Mouse (Mus musculus): Measurements from ENCODE around the gene Chgb.
A peak's percentile ranks its signal among the peaks of the same experiment; 100 is the strongest.

The Chgb gene

DNA sequence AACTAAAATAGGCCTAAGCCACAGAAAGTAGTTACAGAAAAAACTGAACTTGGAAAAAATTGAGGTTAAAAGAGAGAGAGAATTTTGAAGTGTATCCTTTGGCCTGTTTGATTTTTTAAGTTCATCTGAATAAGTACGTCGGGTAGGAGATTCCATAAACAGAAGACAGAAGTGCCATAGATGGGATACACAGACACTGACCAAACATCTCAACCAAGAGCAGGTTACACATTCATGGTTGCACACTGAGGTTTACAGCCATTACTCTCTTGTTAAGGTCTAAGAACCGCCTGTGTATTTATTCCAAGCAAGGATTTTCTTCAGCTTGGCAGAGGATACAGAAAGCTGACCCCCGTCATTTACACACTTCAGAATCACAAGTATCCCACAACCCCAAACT lies at the start of gene Chgb:
Gene Chgb, plus strand, starts transcription at position 301 of the 400 bp plus-strand sequence.
- DNase-seq (ENCODE audit: low read depth, low spot score) = no peak

DNA sequence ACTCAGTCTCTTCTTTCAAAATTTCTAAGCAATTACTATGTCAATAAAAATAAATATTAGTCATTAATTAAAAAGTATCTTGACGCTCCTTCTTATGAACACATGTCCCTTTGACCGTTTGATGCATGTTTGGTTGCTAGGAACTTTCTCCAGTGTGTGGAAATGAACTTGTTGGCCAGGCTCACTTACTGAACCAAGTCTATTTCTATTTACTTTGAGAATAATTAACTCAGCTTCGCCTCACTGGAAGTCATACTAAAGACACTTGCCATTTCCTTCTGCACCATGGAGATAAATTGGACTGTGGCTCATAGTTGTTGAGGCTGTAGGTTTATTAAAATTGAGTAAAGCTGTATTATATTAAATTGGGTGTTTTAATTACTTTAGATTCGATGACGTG lies 48.1 kb upstream of the Chgb start:
- no peak for DNase-seq (ENCODE audit: low read depth, low spot score)

DNA sequence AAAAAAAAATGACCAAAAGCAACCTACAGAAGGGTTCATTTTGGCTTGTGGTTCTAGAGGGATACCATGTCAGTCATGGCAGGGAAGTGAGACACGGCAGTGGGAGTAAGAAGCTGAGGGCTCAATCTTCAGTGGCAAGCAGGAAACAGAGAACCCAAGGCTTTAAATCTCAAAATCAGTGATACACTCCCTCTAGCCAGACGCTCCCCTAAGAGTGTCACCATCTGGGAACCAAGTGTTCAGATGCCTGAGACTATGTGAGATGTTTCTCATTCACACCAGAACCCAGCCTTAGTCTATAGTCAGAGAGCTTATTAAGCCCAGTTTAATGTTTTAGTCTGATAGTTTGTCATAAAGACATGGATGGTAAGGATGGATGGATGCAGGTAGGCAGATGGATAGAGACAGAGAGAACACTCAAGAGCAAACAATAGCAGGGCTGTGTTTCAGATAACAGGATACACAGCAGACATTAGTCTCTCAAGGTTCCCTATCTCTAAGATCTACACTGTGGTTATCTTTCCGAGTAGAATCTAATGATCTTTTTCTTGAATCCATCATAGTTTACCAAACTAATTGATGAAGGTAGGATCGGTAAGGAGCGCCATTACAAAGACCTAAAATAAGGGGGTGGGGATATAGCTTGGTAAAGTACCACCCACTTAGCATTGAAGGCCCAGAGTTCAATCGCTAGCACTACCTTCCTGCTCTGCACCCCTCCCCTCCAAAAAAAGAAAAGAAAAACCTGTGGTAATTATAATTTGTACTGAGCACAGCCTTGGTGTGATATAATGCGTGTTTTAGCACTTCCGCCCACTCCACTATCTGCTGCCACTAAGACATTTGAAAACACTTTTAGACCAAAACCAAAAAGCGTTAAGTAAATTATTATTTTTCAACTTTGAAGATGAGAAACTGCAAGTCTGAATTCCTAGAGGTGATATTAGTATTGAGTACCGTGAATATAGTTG lies 47.2 kb upstream of the Chgb start:
- DNase-seq (ENCODE audit: low read depth, low spot score) = no peak

DNA sequence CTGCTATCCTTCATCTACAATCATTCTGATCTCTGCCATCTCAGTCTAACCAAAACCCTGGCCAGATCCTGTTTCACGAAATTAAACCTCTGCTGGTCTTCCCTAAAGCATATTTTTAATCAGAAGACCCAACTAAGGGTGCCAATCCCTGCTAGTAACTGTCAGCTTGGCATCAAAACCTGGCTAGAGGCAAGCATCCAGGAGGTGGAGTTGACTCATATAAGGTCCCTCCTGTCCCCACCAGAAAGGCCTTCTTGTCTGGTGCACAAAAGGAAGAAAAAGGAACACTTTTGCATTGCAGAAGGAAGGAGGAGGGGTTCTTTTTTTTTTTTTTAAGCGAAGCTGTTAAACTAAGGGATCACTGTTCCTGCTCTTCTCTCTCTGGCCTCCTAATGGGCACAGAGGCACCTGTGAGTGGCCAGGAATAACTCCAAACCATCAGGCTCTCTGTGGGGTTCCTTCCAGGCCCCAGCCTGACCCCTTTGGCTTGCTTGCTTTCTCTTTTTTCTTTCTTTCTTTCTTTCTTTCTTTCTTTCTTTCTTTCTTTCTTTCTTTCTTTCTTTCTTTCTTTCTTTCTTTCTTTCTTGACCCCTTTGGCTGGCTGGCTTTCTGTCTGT lies 42.2 kb upstream of the Chgb start:
- DNase-seq (ENCODE audit: low read depth, low spot score) = no peak

DNA sequence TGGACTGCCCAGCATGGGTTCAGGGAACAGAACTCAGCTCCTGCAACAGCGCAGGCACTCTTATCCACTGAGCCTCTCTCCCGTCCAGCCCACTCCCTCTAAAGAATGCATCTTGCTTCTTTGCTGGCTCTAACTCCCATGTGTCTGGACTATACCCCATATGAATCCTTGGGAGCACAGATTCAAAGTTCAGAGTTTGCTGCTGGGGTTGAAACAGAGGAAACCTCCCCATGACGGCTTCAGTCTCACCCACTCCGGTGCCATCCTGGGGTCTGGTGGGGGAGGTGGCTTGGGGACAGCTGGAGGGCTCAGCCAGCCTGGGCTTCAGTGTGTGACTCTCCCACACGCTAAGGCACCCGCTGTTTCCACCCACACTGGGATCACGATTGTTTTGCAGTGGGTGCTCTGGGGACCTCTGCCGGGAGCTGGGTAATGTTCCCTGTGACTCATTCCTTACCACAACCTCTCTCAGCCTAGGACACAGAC lies 39.2 kb upstream of the Chgb start:
- DNase-seq (ENCODE audit: low read depth, low spot score) = no peak

DNA sequence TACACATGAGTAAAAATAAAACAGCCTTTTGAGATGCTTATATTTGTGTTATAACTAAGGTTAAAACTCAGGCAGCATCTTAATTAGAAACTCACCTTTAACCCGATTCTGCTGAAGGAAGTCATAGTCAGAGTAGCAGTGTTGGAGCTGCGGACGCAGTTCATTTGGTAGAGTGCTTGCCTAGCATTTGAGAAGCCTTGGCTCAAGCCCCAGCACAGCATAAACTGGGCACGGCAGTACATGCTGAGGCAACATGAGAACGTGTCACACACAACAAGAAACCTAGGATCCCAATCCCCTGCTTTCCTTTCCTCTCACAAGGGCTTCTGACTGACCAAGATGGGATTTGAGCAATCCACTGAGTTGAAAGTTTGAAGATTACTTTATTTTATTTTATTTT lies 36.2 kb upstream of the Chgb start:
- DNase-seq (ENCODE audit: low read depth, low spot score) = no peak

DNA sequence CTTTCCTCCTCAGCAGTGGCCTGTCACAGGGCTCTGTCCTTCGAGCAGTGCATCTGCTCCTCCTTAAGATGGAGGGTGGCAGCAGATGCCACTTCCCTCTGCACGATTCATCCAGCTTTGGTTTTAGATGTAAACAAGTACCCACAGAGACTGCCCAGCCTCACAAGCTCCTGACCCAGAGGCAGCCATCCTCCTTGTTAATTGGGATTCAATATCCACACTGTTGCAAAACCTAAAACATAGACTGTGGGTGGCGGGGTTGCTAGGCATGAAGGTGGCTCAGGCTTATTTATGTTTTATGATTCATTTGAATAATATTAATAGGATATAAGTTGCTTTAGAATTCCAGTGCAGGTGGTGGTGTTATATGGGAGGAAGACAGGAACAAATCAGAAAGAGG lies 35.0 kb upstream of the Chgb start:
- no peak for DNase-seq (ENCODE audit: low read depth, low spot score)

DNA sequence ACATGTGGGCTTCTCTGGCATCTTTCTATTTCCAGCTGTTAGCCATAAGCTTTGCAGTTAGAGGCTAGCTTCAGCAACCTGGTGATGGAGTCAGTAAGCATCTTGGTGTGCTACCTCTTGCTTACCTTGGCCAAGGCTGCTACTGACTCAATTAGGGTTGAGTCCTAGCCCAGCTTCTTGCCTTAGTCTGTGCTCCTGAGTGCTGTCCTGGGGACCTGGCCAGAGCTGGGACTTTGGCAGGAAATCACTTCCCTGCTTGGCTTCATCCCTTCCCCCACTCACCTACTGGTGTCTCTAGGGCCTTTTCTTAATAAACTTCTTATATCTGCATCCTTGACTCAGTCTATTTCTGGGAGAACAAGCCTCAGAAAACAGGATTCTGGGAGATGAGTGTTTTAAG lies 30.4 kb upstream of the Chgb start:
- no peak for DNase-seq (ENCODE audit: low read depth, low spot score)

DNA sequence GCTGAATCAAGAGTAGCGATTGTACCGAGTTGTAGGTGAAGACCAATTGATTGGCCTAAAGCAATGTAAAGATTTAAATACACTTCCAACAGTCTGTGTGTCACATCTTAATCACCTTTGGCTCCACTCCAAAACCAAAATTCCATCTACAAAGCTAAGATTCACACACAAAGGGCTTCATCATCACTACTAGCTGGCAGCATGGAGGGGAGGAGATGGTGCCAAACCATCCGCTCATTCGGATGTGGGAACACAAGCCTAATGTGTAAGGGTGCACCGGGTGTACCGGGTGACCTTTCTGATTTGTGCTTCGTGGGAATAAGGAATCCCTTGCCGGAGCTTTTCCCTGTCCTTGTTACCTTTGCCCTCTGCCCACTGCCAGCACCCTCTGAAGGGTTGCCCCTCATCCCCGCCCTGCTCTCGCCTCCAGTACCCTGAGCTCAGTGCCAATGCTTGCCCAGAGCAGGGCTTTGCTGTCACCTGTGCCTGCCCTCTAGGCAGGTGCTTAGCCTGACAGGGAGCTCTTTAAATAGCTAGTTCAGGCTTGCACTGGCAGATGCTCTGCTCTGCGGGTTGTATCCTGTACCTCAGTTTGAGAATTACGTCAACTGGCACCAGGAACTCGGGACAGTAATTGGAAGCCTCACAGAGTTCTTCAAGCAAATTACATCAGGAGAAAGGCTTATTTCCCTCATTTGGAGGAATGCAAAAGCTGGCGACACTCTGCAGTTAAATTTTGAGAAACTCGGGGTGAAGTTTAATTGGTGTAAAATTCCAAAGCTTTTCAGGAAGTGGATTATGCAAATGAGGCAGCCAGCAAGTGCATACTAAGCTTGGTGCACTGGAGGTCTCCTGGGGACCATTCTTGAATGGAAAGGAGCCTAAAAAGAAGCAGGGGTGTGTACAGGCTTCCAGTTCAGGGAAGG lies 29.7 kb upstream of the Chgb start:
- DNase-seq (ENCODE audit: low read depth, low spot score) = no peak

DNA sequence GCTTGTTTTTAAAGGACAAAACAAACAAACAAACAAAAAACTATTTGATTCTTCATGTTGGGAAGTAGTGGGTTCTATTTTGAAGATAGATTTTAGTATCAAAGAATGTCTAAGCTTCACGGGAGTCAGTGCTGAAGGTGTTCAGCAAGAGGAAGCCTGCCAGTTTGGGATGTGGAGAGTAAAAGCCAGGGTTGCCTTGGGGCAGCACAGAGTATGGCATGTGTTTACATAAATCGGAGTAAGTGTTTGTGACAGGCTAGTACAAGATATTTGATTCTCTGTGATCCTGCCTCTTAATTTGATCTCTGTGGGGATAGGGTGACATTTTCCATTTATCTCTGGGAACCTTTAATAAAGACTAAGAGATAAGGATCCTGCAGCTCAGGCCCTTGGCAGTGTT lies 28.7 kb upstream of the Chgb start:
- DNase-seq (ENCODE audit: low read depth, low spot score) = no peak

DNA sequence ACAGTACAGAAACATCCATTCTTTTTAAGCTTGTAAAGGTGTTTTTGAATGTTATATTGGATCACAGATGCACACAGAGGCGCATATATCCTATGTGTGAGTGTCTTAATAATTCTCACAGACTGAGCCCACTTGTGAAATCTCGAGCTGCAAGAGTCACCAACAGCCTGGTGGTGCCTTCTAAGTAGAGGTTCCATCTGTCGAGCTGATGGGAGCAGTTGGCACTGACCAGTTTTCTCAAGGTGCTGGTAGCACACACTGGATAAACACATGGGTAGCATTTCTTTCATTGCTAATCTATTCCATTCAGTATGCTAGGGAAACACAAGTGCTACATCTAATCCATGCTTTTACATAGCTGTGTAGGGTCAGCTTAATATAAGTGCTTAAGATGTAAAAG lies 27.9 kb upstream of the Chgb start:
- no peak for DNase-seq (ENCODE audit: low read depth, low spot score)

DNA sequence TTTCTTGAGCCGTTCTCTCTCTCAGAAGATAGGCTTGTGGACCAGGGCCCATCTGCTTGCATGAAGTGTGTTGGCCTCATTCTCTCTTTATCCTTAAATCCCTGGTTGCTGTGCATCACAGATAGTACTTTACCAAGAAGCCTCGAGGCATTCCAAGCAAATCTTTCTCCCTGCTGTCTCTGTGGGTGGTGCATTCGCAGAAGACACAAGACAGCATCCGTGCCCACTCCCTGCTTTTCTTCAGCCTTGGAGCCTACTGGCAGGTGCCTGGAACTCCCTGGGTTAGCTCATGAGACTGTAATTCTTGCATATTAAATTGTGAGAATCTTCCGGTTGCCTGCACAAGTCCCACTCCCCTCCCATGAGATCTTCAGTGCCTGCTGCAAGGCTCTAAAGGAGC lies 23.2 kb upstream of the Chgb start:
- DNase-seq (ENCODE audit: low read depth, low spot score) = no peak

DNA sequence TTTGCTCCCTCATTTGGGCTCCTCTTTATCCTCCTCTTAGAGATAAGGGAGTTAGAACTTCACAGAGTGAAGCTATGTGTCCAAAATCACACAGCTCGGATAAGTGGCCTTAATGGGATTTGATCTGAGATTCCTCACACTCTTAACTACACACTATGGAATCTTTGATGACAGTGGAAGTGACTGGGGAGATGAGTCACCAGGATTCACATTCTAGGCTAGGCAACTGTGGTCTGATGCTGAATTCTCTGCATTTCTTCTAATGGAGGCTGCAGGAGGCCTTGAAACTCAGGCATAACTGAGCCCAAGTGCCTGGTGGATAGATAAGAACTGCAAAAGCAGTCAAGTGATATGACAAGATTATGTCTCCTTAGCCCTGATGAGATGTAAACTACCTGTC lies 10.3 kb upstream of the Chgb start:
- no peak for DNase-seq (ENCODE audit: low read depth, low spot score)

DNA sequence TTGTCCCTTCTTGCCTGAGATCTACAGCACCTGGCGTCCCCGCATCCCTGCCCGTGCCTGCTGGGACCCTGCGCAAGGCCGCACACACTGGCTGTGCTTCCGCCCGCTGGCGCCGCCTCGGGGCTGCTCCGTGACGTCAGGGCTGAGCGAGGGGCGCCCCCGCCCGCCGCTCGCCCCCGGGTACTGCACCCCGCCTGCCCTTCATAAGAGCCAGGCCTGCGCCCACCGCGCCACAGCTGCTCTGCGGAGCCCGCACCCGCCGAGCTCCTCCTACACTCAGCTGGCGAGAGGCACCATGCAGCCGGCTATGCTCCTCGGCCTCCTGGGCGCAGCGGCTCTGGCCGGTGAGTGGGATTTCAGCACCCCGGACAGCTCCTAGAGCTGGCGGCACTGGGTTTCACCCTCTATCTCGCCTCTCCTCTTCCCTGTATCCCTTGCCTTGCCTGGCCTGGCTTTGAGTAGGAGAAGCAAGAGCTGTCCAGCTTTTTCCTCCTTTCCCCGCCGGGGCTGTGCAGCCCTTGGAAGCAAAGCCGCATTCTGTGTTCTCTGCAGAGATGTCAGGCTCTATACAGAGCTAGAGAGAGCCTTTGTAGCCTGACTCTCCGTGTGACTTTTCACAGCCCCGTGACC lies 476 bp downstream of the Chgb start:
- DNase-seq (ENCODE audit: low read depth, low spot score) = peak; percentile 95

DNA sequence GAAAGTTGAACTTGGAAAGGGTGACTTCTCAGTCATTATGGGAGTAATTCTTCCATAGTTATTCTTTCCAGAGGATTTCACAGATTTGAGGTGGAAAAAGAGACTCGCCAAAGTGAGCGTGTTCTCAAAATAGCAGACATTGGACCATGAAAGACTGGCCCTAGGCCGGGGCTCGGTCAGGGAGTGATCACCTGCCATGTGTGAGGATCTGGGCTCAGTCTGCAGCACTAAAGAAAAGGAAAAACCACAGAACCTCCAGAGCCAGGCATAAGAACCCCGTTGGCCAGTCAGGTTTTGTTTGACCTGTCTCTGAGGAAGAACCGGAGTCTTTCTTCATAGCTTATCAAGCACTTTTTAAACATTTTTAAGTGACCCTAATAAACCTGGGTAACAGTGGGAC lies 3.0 kb downstream of the Chgb start:
- no peak for DNase-seq (ENCODE audit: low read depth, low spot score)

DNA sequence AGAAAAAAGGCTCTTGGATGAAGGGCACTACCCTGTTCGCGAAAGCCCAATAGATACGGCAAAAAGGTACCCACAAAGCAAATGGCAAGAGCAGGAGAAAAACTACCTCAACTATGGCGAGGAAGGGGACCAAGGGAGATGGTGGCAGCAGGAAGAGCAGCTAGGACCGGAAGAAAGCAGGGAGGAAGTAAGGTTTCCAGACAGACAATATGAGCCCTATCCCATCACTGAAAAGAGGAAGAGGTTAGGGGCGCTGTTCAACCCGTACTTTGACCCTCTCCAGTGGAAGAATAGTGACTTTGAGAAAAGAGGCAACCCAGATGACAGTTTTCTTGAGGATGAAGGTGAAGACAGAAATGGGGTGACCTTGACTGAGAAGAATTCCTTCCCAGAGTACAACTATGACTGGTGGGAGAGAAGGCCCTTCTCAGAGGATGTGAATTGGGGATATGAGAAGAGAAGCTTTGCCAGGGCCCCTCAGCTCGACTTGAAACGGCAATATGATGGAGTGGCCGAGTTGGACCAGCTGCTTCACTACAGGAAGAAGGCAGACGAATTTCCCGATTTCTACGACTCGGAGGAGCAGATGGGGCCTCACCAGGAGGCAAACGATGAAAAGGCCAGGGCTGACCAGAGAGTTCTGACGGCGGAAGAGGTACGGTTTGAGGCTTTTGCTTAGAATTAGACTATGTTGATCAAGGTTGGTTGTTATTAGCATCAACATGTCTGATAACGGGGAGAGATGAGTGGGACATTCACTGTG lies 12.5 kb downstream of the Chgb start:
- DNase-seq (ENCODE audit: low read depth, low spot score) = no peak

DNA sequence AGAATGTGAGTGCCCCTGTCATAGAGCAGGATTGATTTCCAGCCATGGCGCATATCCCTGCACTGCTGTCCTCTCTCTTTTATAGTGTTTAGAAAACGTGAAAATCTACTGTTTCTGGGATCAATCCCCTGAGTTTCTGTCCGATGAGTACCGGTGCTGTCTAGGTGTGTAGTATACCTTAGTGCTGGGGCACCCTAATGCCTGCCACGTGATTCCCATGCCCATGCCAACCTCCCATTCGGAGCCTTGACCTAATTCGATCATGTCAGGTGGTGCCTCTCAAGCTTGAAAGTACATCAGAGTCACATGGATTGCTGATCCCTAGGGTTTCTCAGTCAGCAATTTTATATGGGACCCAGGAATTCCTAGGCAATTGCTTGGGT lies 13.1 kb downstream of the Chgb start:
- no peak for DNase-seq (ENCODE audit: low read depth, low spot score)

DNA sequence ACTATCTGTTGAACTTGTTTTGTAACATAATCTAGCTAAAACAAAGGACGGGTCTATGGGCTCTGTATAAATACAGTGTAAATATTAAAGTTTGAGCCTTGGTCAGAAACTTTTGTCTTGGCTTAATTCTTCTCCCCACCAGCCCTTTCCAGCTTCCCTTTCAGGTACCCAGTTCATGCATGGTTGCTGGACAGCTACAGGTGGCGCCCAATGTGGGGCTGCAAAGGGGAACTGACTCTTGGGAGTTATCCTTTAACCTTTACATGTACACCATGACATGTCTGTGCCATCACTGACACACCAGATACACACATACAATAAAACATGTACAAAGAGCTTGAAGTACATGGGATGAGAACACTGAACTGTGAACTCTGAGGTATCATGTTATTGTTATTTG lies 21.9 kb downstream of the Chgb start:
- DNase-seq (ENCODE audit: low read depth, low spot score) = peak; percentile 59

DNA sequence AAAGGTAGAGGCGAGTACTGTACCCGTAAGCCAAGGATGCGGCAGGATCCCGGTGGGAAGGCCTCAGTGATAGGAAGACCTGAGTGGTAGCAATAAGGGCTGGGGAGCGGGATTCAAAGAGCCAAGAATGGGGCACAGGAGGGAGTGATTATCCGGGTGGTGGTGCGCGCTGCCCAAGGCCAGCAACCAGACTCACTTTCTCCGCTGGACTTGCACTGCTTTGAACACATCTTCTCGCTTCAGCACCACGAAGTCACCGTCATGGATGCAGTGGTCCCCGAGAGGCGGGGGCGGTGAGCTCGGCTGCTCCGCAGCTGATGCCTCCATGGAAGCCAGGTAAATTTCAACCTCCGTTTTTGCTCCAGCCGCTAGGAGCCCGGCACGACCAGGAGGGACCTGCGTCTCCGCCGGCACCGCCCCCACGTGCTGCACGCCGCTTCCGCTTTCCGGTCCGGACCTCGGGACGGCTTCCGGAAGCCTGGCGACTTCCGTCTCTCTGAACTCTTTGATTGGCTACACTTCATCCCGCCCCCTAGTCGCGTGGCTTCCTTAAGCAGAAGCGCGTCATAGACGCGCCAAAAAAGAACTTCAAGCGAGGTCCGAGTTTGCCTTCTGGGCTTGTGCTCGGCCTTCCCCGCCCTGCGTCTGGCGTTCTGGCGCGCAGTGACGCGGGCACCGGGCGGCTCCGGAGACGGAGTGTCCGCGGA lies 34.7 kb downstream of the Chgb start, which contains the start of the genes Trmt6 and Mcm8:
Gene Trmt6, minus strand, starts transcription at position 448 of the 707 bp plus-strand sequence.
Gene Mcm8, plus strand, starts transcription at position 534 of the 707 bp plus-strand sequence.
- peak; percentile 99 for DNase-seq (ENCODE audit: low read depth, low spot score)

DNA sequence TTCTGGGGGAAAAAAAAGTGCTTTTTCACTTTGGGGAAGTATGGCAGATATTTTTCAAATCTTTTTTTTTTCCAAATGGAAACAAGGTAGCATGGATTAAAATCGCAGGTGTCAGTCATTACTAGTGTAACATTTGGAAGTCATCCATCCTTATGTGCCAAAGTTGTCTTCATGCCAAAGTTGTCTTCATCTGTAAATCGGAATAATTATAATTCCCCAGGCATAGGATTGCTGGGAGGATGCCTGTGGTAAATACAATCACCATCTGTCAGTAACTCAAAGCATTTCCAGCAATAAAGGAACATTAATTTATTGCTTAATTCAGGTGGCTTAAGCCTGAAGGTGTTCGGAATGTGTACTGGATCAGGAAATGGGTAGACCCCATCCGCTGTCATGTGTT lies 60.0 kb downstream of the Chgb start:
- no peak for DNase-seq (ENCODE audit: low read depth, low spot score)

All from ES-CJ7 (cell line).